Mouse (Mus musculus) heart, embryonic 14.5 days (tissue): ENCODE measurements at regions not wholly inside any gene's neighbourhood (a gene's known extent, or its start where the extent isn't known, plus 50 kb on each side); places are given as distances from the start of the nearest gene placed in this dataset.

ENCODE experiments used
- ATAC-seq: fragments of 200-750 bp; cut with Nextera tagmentation; 2 replicates; pipeline ENCODE4 v1.8.0; 2017; ENCODE audit warnings: low read depth, moderate TSS enrichment; ENCODE audit not compliant: insufficient number of reproducible peaks, insufficient read depth, low FRiP score
- H3K27ac ChIP-seq, 2 experiments: fragments of 200-500 bp in 1 of 2; fragments of 300-500 bp in 1 of 2; sonication (generic) in 1 of 2; replicated peaks in 1 of 2; 2 replicates each; pipeline ENCODE4 v1.5.1; 2012 to 2014; ENCODE audit warnings: low read depth in 2 of 2, low read length in 2 of 2, control low read depth in 1 of 2, mild to moderate bottlenecking in 1 of 2, mixed read lengths in 1 of 2; ENCODE audit not compliant: control insufficient read depth in 1 of 2, insufficient read depth in 1 of 2
- H3K27me3 ChIP-seq: fragments of 300-500 bp; sonication (generic); 2 replicates; pipeline ENCODE4 v1.6.1; 2014; ENCODE audit warnings: mild to moderate bottlenecking, low read length, control low read depth; ENCODE audit not compliant: control insufficient read depth, insufficient read depth
- H3K36me3 ChIP-seq: fragments of 300-500 bp; sonication (generic); 2 replicates; pipeline ENCODE4 v1.6.1; 2014; ENCODE audit warnings: mild to moderate bottlenecking, control low read depth, low read length, mixed read lengths; ENCODE audit not compliant: control insufficient read depth, insufficient read depth
- H3K4me1 ChIP-seq, 2 experiments: fragments of 200-500 bp in 1 of 2; fragments of 300-500 bp in 1 of 2; sonication (generic) in 1 of 2; 2 replicates each; pipeline ENCODE4 v1.6.1; 2012 to 2014; ENCODE audit warnings: low read length in 2 of 2, control low read depth in 1 of 2, mixed read lengths in 1 of 2; ENCODE audit not compliant: control insufficient read depth in 2 of 2, insufficient read depth in 2 of 2
- H3K4me2 ChIP-seq: fragments of 300-500 bp; sonication (generic); 2 replicates; pipeline ENCODE4 v1.6.1; 2014; ENCODE audit warnings: mild to moderate bottlenecking, low read length
- H3K4me3 ChIP-seq, 2 experiments: fragments of 200-500 bp in 1 of 2; fragments of 300-500 bp in 1 of 2; sonication (generic) in 1 of 2; 2 replicates each; pipeline ENCODE4 v1.5.1; 2012 to 2014; ENCODE audit warnings: low read length in 2 of 2, mild to moderate bottlenecking in 2 of 2, control low read depth in 1 of 2, low read depth in 1 of 2, moderate library complexity in 1 of 2; ENCODE audit not compliant: control insufficient read depth in 1 of 2, insufficient read depth in 1 of 2
- H3K9ac ChIP-seq: fragments of 300-500 bp; sonication (generic); 2 replicates; pipeline ENCODE4 v1.6.1; 2014; ENCODE audit warnings: mild to moderate bottlenecking, low read length
- H3K9me3 ChIP-seq: fragments of 300-500 bp; sonication (generic); 2 replicates; pipeline ENCODE4 v1.6.1; 2016; ENCODE audit warnings: low read length, control low read depth; ENCODE audit not compliant: control insufficient read depth
- WGBS: fragments of 180-500 bp; shearing (Covaris S2); extraction: QIAGEN DNeasy Blood & Tissue Kit; methylation state at CpG from one replicate; pipeline ENCODE4 v1.1.7; 2014; 5-methylcytosine and 5-hydroxymethylcytosine counted together

- no peak overlapping the region for H3K4me2 ChIP-seq
- WGBS, result 76% methylated on average over 2 of the region's 2 CpGs
- H3K4me3 ChIP-seq, result no peak overlapping the region
- H3K27me3 ChIP-seq, result no peaks in the 10 kb centered on the region
- H3K27ac ChIP-seq, result no peak overlapping the region
- no peak for ATAC-seq
- H3K36me3 ChIP-seq, result no peaks in the 10 kb centered on the region
- H3K4me1 ChIP-seq, result no peaks in the 10 kb centered on the region
- H3K9ac ChIP-seq, result no peak overlapping the region
- no peaks in the 10 kb centered on the region for H3K9me3 ChIP-seq
Observed at GRCm38 (mm10) chr1:94217407-94217806, 165.1 kb upstream of the Pdcd1 start.

DNA sequence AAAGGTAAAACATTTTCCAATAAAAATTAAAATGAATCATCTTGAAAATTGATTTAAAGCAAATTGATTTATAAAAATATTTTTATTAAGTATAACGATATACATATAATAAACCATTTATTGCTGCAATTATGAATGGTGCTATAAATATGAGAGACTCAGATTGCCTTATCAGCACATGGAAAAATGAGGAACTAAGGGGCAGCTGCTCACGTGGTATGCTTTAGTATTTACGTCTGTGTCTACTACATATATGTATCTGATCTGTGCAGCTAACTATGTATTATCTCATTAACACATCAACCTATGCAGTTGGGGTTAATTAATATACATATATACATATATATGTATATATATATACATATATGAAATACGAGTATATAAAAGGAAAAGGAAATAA is 156.6 kb upstream of the Pdcd1 start:
- H3K9ac ChIP-seq, result no peak overlapping the region
- 67% methylated on average over 4 of the region's 4 CpGs for WGBS
- H3K9me3 ChIP-seq, result no peaks in the 10 kb centered on the region
- no peak overlapping the region for H3K4me2 ChIP-seq
- ATAC-seq, result no peak
- no peaks in the 10 kb centered on the region for H3K27me3 ChIP-seq
- no peaks in the 10 kb centered on the region for H3K4me1 ChIP-seq
- no peak overlapping the region for H3K4me3 ChIP-seq
- H3K27ac ChIP-seq, result no peak overlapping the region
- no peaks in the 10 kb centered on the region for H3K36me3 ChIP-seq

GRCm38 (mm10) chr1:94207859-94208258 is 155.5 kb upstream of the Pdcd1 start:
- Histone ChIP-seq H3K9me3 (no peaks in the 10 kb centered on the region), H3K4me1 (no peaks in the 10 kb centered on the region), H3K4me3 (no peak overlapping the region), H3K27ac (no peak overlapping the region), H3K27me3 (no peaks in the 10 kb centered on the region), H3K36me3 (no peaks in the 10 kb centered on the region), H3K4me2 (no peak overlapping the region), H3K9ac (no peak overlapping the region)
- 81% methylated on average over 7 of the region's 7 CpGs for WGBS
- no peak for ATAC-seq

DNA sequence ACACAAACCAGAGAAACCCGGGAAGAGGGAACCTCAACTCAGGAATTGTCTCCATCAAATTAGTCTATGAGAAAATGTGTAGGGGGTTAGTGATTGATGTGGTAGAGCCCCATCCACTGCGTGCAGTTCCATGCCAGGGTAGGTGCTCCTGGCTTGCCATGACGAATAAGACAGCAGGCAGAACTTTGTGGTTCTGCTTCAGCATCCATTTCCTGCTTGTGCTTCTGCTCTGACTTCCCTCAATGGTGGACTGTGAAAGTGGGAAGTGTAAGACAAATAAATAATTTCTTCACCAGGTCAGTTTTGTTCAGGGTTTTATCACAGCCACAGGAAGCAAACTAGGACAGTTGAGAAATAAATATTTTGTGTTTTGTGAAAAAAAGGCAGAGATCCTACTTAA is 150.9 kb upstream of the Pdcd1 start:
- Histone ChIP-seq H3K4me3 (no peak overlapping the region), H3K9ac (no peak overlapping the region), H3K4me1 (no peaks in the 10 kb centered on the region), H3K27ac (no peak overlapping the region), H3K36me3 (no peaks in the 10 kb centered on the region), H3K9me3 (no peaks in the 10 kb centered on the region), H3K27me3 (no peaks in the 10 kb centered on the region), H3K4me2 (no peak overlapping the region)
- WGBS, result 82% methylated on average over 3 of the region's 3 CpGs
- no peak for ATAC-seq

DNA sequence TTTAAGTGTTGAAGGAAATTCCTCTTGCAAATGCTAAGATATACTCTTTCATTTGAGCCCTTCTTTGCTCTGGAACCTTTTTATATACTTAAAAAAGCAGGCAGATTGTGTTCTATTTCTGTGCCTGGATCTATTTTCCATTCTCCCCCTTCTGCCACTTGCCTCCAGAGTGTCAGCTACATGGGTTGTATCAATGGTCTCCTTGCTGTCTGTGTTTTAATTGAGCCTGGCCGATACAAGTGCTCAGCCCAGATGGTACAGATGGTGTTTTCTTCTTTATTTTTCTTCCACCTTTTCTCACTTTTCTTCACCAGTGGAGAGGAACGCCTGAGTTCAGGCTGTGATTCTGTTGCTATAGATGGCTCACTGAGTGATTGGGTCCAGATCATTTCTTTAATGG is 131.5 kb upstream of the Pdcd1 start:
- Histone ChIP-seq H3K36me3 (no peaks in the 10 kb centered on the region), H3K27me3 (no peaks in the 10 kb centered on the region), H3K9me3 (no peaks in the 10 kb centered on the region), H3K9ac (no peak overlapping the region), H3K4me3 (no peak overlapping the region), H3K4me2 (no peak overlapping the region), H3K27ac (no peak overlapping the region), H3K4me1 (no peaks in the 10 kb centered on the region)
- WGBS, result 67% methylated on average over 2 of the region's 2 CpGs
- ATAC-seq, result no peak

- 78% methylated on average over 4 of the region's 4 CpGs for WGBS
- Histone ChIP-seq H3K4me1 (no peaks in the 10 kb centered on the region), H3K4me2 (no peak overlapping the region), H3K27ac (no peak overlapping the region), H3K9me3 (0 out of 2 replicates have a peak, but pooled peaks cover 2% of the 10 kb centered on the region), H3K27me3 (no peaks in the 10 kb centered on the region), H3K36me3 (no peaks in the 10 kb centered on the region), H3K4me3 (no peak overlapping the region), H3K9ac (no peak overlapping the region)
- ATAC-seq, result no peak
Observed at GRCm38 (mm10) chr1:94149958-94150357, 97.6 kb upstream of the Pdcd1 start.

DNA sequence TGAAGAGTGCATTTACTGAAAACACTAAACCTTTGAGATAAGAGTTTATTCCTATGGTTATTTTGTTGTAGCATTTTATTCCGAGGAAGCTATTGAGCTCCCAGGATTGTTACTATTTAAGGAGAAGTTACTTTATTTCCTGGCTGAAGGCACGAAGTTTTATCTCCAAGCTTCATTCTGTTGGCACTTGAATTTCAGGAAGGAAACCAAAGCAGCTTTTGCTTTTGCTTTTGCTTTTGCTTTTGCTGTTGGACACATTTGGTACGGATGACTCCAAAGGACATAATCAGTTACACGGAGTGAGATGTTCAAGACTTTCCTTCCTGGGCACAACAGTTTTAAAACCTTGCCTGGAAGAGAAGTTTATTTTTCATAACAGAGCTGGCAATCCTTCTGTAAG is 94.7 kb upstream of the Pdcd1 start:
- Histone ChIP-seq H3K27ac (no peak overlapping the region), H3K36me3 (no peaks in the 10 kb centered on the region), H3K4me2 (no peak overlapping the region), H3K4me1 (no peaks in the 10 kb centered on the region), H3K9ac (no peak overlapping the region), H3K27me3 (no peaks in the 10 kb centered on the region), H3K4me3 (no peak overlapping the region), H3K9me3 (0 out of 2 replicates have a peak, but pooled peaks cover 2% of the 10 kb centered on the region)
- no peak for ATAC-seq
- 46% methylated on average over 4 of the region's 4 CpGs for WGBS

- no peak overlapping the region for H3K27ac ChIP-seq
- WGBS, result 73% methylated on average over 3 of the region's 3 CpGs
- no peak overlapping the region for H3K9ac ChIP-seq
- ATAC-seq, result no peak
- H3K9me3 ChIP-seq, result no peaks in the 10 kb centered on the region
- H3K4me1 ChIP-seq, result no peaks in the 10 kb centered on the region
- H3K36me3 ChIP-seq, result no peaks in the 10 kb centered on the region
- H3K27me3 ChIP-seq, result no peaks in the 10 kb centered on the region
- H3K4me2 ChIP-seq, result no peak overlapping the region
- H3K4me3 ChIP-seq, result no peak overlapping the region
Observed at GRCm38 (mm10) chr1:94140518-94140917, 88.2 kb upstream of the Pdcd1 start.
